Mouse (Mus musculus) liver, postnatal 0 days (tissue): ENCODE data around the gene Ceacam2. TPM values are rescaled to one million over a fixed set of nuclear protein-coding genes. Genes with fewer than 3 reads are reported as not detected.
"Not testable (repeated sequence)": the region's sequence is repeated elsewhere in the genome, so short reads cannot be mapped to it uniquely, and the experiment has no call there.

ENCODE experiments used
- ATAC-seq: fragments of 200-750 bp; cut with Nextera tagmentation; 2 replicates; pipeline ENCODE4 v1.8.0; 2017; ENCODE audit warnings: mild to moderate bottlenecking, moderate library complexity
- DNase-seq: peaks from one replicate; pipeline ENCODE4 v3.0.0-alpha.2; 2016
- H3K27ac ChIP-seq: fragments of 300-500 bp; sonication (generic); 2 replicates; pipeline ENCODE4 v1.5.1; 2014; ENCODE audit warnings: antibody characterized with exemption, moderate library complexity, mild to moderate bottlenecking, low read depth
- H3K27me3 ChIP-seq: fragments of 300-500 bp; sonication (generic); 2 replicates; pipeline ENCODE4 v1.6.1; 2014; ENCODE audit warnings: low read length, control low read depth, mixed read lengths; ENCODE audit not compliant: insufficient read depth
- H3K36me3 ChIP-seq: fragments of 300-500 bp; sonication (generic); replicated peaks from 2 replicates; pipeline ENCODE4 v1.6.1; 2014; ENCODE audit warnings: mild to moderate bottlenecking, control low read depth, low read length, moderate library complexity, mixed read lengths; ENCODE audit not compliant: insufficient read depth
- H3K4me1 ChIP-seq: fragments of 300-500 bp; sonication (generic); 2 replicates; pipeline ENCODE4 v1.6.1; 2014; ENCODE audit warnings: antibody characterized with exemption, mild to moderate bottlenecking, control low read depth; ENCODE audit not compliant: insufficient read depth
- H3K4me2 ChIP-seq: fragments of 300-500 bp; sonication (generic); 2 replicates; pipeline ENCODE4 v1.6.1; 2014; ENCODE audit warnings: low read depth, mild to moderate bottlenecking, low read length, moderate library complexity, mixed read lengths
- H3K4me3 ChIP-seq: fragments of 300-500 bp; sonication (generic); 2 replicates; pipeline ENCODE4 v1.5.1; 2014; ENCODE audit warnings: low read depth, low read length
- H3K9ac ChIP-seq: fragments of 300-500 bp; sonication (generic); replicated peaks from 2 replicates; pipeline ENCODE4 v1.6.1; 2014; ENCODE audit warnings: mild to moderate bottlenecking, moderate library complexity
- H3K9me3 ChIP-seq: fragments of 300-500 bp; sonication (generic); 2 replicates; pipeline ENCODE4 v1.6.1; 2016; ENCODE audit warnings: mild to moderate bottlenecking, control low read depth, low read length, mixed read lengths
- CTCF ChIP-seq: sonication (generic); IDR thresholded peaks from 2 replicates; pipeline ENCODE4 v1.5.1; 2016; ENCODE audit warnings: antibody characterized with exemption, low read depth
- EP300 ChIP-seq: IDR thresholded peaks from 2 replicates; pipeline ENCODE4 v1.6.1; 2016; ENCODE audit warnings: antibody characterized with exemption, low read depth, mild to moderate bottlenecking
- WGBS: fragments of 180-500 bp; shearing (Covaris S2); extraction: QIAGEN DNeasy Blood & Tissue Kit; methylation state at CpG from one replicate; pipeline ENCODE4 v1.1.7; 2014; ENCODE audit not compliant: insufficient replicate concordance; 5-methylcytosine and 5-hydroxymethylcytosine counted together
- polyA plus RNA-seq: library from polyadenylated mRNA; unstranded; fragments of >200 nt; fragmentation: Nextera tagmentation; extraction: Ambion mirVana; gene quantifications from 2 replicates; pipeline ENCODE4 v1.2.1, GENCODE M21; 2015

Gene Ceacam2
- polyA plus RNA-seq, 1 experiment from 2014 or later: not detected

- Histone ChIP-seq H3K9me3 (no peaks in the 10 kb centered on the region), H3K4me1 (0 out of 2 replicates have a peak, but pooled peaks cover 6% of the 10 kb centered on the region), H3K27ac (no peak overlapping the region), H3K4me3 (no peak overlapping the region), H3K4me2 (no peak overlapping the region), H3K36me3 (no peaks in the 10 kb centered on the region), H3K27me3 (no peaks in the 10 kb centered on the region), H3K9ac (no peak overlapping the region)
- DNase-seq: no peak
- TF ChIP-seq EP300: no peak
- TF ChIP-seq CTCF: no peak
- WGBS: 53% methylated on average over 8 of the region's 8 CpGs
- ATAC-seq: no peak
These were observed 36.2 kb upstream of the Ceacam2 start for GRCm38 (mm10) chr7:25575870-25576269.

GRCm38 (mm10) chr7:25575105-25575504 is 35.4 kb upstream of the Ceacam2 start:
- Histone ChIP-seq H3K36me3 (no peaks in the 10 kb centered on the region), H3K9me3 (no peaks in the 10 kb centered on the region), H3K4me3 (no peak overlapping the region), H3K27me3 (no peaks in the 10 kb centered on the region), H3K9ac (no peak overlapping the region), H3K4me1 (0 out of 2 replicates have a peak, but pooled peaks cover 6% of the 10 kb centered on the region), H3K4me2 (no peak overlapping the region), H3K27ac (no peak overlapping the region)
- WGBS: 73% methylated on average over 5 of the region's 5 CpGs
- no peak for DNase-seq
- TF ChIP-seq EP300: no peak
- TF ChIP-seq CTCF: no peak
- ATAC-seq: peak; percentile 54; the same call in 1 of the 2 replicates

GRCm38 (mm10) chr7:25573806-25574205 is 34.1 kb upstream of the Ceacam2 start:
- H3K9ac ChIP-seq, ATAC-seq, H3K4me2 ChIP-seq, H3K4me1 ChIP-seq, H3K36me3 ChIP-seq, H3K27me3 ChIP-seq, DNase-seq, H3K4me3 ChIP-seq, H3K27ac ChIP-seq, H3K9me3 ChIP-seq: not testable (repeated sequence)
- 53% methylated on average over 5 of the region's 5 CpGs for WGBS

GRCm38 (mm10) chr7:25568721-25569120 is 29.1 kb upstream of the Ceacam2 start:
- DNase-seq (no peak), ATAC-seq (no peak)
- no peaks in the 10 kb centered on the region for H3K36me3 ChIP-seq
- H3K9me3 ChIP-seq: no peaks in the 10 kb centered on the region; the same call in 1 of the 2 replicates
- no peaks in the 10 kb centered on the region for H3K27me3 ChIP-seq
- H3K9ac ChIP-seq: no peak overlapping the region
- H3K27ac ChIP-seq: no peak overlapping the region
- 90% methylated on average over 7 of the region's 7 CpGs for WGBS
- H3K4me1 ChIP-seq: no peaks in the 10 kb centered on the region
- no peak overlapping the region for H3K4me2 ChIP-seq
- TF ChIP-seq CTCF (no peak), EP300 (no peak)
- H3K4me3 ChIP-seq: no peak overlapping the region

GRCm38 (mm10) chr7:25541464-25541863 is 1.8 kb upstream of the Ceacam2 start:
- not testable (repeated sequence) for H3K36me3 ChIP-seq

GRCm38 (mm10) chr7:25539954-25540353 is 297 bp upstream of the Ceacam2 start:
- not testable (repeated sequence) for H3K4me3 ChIP-seq, H3K9me3 ChIP-seq, DNase-seq, H3K9ac ChIP-seq, H3K4me1 ChIP-seq, ATAC-seq, H3K4me2 ChIP-seq, H3K27me3 ChIP-seq, H3K36me3 ChIP-seq, H3K27ac ChIP-seq
- no CpG with 5 or more reads among the region's 1 CpGs for WGBS

More at GRCm38 (mm10) chr7:25541464-25541863, 1.8 kb upstream of the Ceacam2 start:
- ATAC-seq, H3K4me1 ChIP-seq, H3K27ac ChIP-seq, H3K9me3 ChIP-seq, H3K9ac ChIP-seq, H3K4me3 ChIP-seq, H3K27me3 ChIP-seq, H3K4me2 ChIP-seq: not testable (repeated sequence)
- peak; percentile 17 for DNase-seq
- peak; percentile 59 for TF ChIP-seq CTCF
- 79% methylated on average over 8 of the region's 8 CpGs for WGBS

- ATAC-seq (no peak), DNase-seq (no peak)
- H3K36me3 ChIP-seq: no peaks in the 10 kb centered on the region
- no peaks in the 10 kb centered on the region for H3K27me3 ChIP-seq
- TF ChIP-seq CTCF: no peak
- TF ChIP-seq EP300: no peak
- no peak overlapping the region for H3K4me2 ChIP-seq
- no peaks in the 10 kb centered on the region for H3K9me3 ChIP-seq
- no peak overlapping the region for H3K9ac ChIP-seq
- no peak overlapping the region for H3K27ac ChIP-seq
- H3K4me1 ChIP-seq: no peaks in the 10 kb centered on the region
- no peak overlapping the region for H3K4me3 ChIP-seq
- 65% methylated on average over 2 of the region's 2 CpGs for WGBS
These were observed 8.8 kb downstream of the Ceacam2 start for GRCm38 (mm10) chr7:25530837-25531236.

- not testable (repeated sequence) for H3K4me1 ChIP-seq, H3K9me3 ChIP-seq, ATAC-seq, H3K27me3 ChIP-seq, H3K4me3 ChIP-seq, H3K9ac ChIP-seq, H3K4me2 ChIP-seq, H3K36me3 ChIP-seq, H3K27ac ChIP-seq, DNase-seq
- 68% methylated on average over 2 of the region's 5 CpGs for WGBS
These were observed 23.4 kb downstream of the Ceacam2 start for GRCm38 (mm10) chr7:25516070-25516777.

GRCm38 (mm10) chr7:25515667-25516066 is 24.0 kb downstream of the Ceacam2 start:
- not testable (repeated sequence) for DNase-seq, H3K4me1 ChIP-seq, H3K4me3 ChIP-seq, H3K9ac ChIP-seq, H3K27me3 ChIP-seq, H3K36me3 ChIP-seq, H3K4me2 ChIP-seq, ATAC-seq, H3K9me3 ChIP-seq, H3K27ac ChIP-seq
- WGBS: 50% methylated on average over 1 of the region's 1 CpGs
